Mouse (Mus musculus) cortical plate, adult 2 months (tissue): ENCODE results near the gene Rasa2. TPM values are rescaled to one million over a fixed set of nuclear protein-coding genes. Genes with fewer than 3 reads are reported as not detected.
"Not testable (repeated sequence)": the region's sequence is repeated elsewhere in the genome, so short reads cannot be mapped to it uniquely, and the experiment has no call there.

ENCODE experiments used
- H3K27ac ChIP-seq: fragments of 200-500 bp; 2 replicates; pipeline ENCODE4 v1.5.1; 2012; ENCODE audit warnings: low read length, control low read depth, inconsistent platforms; ENCODE audit not compliant: insufficient read depth
- H3K4me1 ChIP-seq: fragments of 200-500 bp; 2 replicates; pipeline ENCODE4 v1.6.1; 2011; ENCODE audit warnings: low read length; ENCODE audit not compliant: control insufficient read depth, insufficient read depth
- H3K4me3 ChIP-seq: fragments of 200-500 bp; 2 replicates; pipeline ENCODE4 v1.5.1; 2011; ENCODE audit warnings: mild to moderate bottlenecking, low read length, control low read depth; ENCODE audit not compliant: insufficient read depth
- CTCF ChIP-seq: fragments of 200-500 bp; IDR thresholded peaks from 2 replicates; pipeline ENCODE4 v1.5.1; 2011; ENCODE audit warnings: mild to moderate bottlenecking, control low read depth, low read length; ENCODE audit not compliant: insufficient read depth; ENCODE audit errors: extremely low read depth
- POLR2A ChIP-seq: fragments of 200-500 bp; IDR thresholded peaks from 2 replicates; pipeline ENCODE4 v1.6.1; 2011; ENCODE audit warnings: mild to moderate bottlenecking, low read length, control low read depth; ENCODE audit not compliant: insufficient read depth; ENCODE audit errors: extremely low read depth
- polyA plus RNA-seq: library from polyadenylated mRNA; depleted of rRNA; stranded (reverse); fragments of >200 nt; gene quantifications from 2 replicates; pipeline ENCODE4 v1.2.3, GENCODE M21; 2012

Gene Rasa2
- polyA plus RNA-seq, 1 experiment, result 10.1 TPM

DNA sequence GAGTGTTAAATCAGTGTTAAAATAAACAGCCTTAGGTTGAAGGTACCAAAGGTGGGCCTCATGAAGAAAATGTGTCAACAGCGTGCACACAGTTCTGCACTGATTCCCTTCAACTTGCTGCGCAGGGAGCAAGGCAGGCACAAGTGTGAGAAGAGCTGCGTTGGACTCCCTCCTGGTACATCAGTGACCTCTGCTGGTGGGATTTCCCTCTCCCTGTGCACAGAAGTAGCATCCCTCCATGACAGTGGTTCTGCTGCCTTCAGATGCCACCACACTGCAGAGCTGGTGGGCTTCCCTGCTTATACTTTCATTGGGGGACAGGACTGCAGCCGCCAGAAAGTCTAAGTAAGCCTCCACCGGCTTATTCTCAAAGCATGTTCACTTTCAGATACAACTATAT is 37.2 kb upstream of the Rasa2 start:
- no peak for TF ChIP-seq POLR2A
- TF ChIP-seq CTCF, result peak; percentile 90
- no peak overlapping the region for H3K27ac ChIP-seq
- no peaks in the 10 kb centered on the region for H3K4me1 ChIP-seq
- H3K4me3 ChIP-seq, result no peak overlapping the region

DNA sequence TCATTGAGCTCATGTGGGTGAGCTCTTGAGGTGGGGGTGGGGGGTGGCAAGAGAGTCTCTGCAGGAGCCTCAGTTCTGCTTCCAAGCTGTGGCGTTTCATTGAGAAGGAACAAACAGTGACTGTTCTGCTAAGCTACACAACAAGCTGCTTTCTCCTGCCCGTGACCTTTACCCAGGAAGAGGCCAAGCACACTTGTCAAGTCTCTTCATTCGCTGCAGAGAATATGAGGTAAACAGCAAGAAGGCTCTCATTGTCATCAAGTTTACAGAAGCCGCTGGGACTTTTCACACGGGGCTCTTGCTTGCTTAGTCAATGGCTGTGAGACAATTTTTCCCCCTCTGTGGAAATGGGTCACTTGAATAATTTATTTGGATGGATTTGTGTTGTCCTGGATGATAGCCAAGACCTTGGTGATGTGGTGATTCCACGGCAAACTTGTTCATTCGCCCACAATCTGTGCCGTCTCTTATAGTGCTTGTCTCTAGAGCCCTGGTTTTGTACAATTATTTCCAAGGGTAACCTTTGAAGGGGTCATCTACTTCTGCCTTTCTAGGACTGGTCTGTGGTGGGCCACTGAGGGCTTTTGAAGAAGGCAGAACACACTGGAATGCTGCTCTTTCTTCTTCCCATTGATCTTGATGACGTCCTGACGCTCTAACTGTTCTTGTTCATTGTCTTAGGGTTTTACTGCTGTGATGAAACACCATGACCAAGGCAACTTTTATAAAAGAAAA is 29.3 kb upstream of the Rasa2 start:
- H3K4me3 ChIP-seq, result no peak overlapping the region
- H3K27ac ChIP-seq, result 0 out of 2 replicates have a peak overlapping the region, but pooled peaks have one; percentile 81
- TF ChIP-seq POLR2A, result no peak
- no peak for TF ChIP-seq CTCF
- H3K4me1 ChIP-seq, result no peaks in the 10 kb centered on the region

DNA sequence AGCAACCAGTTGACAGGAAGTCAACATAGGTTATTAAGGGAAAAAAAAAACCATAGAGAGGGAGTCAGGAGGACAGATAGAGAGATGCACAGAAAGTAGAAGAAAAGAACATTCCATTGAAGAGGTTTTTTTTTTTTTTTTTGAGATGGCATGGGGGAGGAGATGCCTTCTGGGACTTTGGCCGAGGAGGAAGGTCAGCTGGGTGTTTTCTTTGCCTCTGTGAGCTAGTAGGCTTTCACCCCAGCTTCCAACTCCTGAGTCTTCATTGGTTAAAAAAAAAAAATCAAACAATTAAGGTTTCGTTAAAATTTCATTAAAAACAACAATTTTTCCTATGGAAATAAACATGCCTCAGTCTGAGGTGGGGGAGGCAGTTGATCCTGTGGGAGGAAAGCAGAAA is 28.4 kb upstream of the Rasa2 start:
- Histone ChIP-seq H3K27ac (no peak overlapping the region), H3K4me1 (no peaks in the 10 kb centered on the region), H3K4me3 (no peak overlapping the region)
- TF ChIP-seq CTCF (no peak), POLR2A (no peak)

GRCm38 (mm10) chr9:96653538-96653937 is 22.1 kb upstream of the Rasa2 start:
- Histone ChIP-seq H3K27ac (no peak overlapping the region), H3K4me3 (no peak overlapping the region), H3K4me1 (0 out of 2 replicates have a peak, but pooled peaks cover 2% of the 10 kb centered on the region)
- TF ChIP-seq POLR2A, result no peak
- TF ChIP-seq CTCF, result no peak

- H3K27ac ChIP-seq, result no peak overlapping the region
- 0 out of 2 replicates have a peak, but pooled peaks cover 2% of the 10 kb centered on the region for H3K4me1 ChIP-seq
- no peak overlapping the region for H3K4me3 ChIP-seq
- TF ChIP-seq POLR2A (no peak), CTCF (peak; percentile 37; the same call in 1 of the 2 replicates)
Measured at GRCm38 (mm10) chr9:96652763-96653162, 21.3 kb upstream of the Rasa2 start.

DNA sequence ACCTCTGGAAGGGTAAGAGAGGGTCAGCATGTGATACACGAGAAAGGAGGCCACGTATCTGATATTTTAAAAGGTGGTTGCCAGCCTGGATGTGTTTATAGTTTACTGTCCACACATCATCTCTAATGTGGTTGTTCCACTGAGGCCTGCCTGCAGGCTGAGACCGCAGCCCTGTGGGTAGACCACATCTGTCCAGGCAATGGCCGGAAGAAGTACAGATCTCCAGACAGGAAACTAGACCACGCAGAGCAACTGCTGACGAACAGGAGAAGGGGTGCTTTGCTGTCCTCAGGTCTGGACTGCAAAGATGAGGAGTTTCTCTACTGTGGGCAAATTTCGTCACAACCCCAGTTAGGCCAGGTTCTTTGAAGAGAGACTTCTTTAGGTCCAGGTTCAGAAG is 19.4 kb upstream of the Rasa2 start:
- H3K4me1 ChIP-seq, result 0 out of 2 replicates have a peak, but pooled peaks cover 2% of the 10 kb centered on the region
- TF ChIP-seq CTCF (no peak), POLR2A (no peak)
- H3K27ac ChIP-seq, result no peak overlapping the region
- no peak overlapping the region for H3K4me3 ChIP-seq

DNA sequence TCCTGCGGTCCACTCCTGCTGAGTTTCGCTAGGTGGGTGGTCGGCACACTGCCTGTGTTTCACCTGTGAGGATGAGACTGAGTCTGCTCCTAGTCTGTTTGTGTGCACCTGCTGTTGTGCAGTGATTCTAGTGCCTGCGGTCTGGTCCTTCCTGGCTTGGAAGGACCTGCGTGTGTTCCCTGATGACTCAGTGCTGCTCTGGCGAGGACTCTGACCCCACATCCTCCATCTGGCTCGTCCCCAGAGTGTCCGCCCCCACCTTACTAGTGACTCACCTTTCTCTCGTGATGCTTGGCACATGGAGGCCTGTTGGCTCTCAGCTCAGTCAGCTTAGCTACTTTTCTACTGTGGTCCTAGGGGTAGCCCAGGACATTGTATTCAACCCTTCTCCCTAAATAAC is 18.5 kb upstream of the Rasa2 start:
- 0 out of 2 replicates have a peak, but pooled peaks cover 2% of the 10 kb centered on the region for H3K4me1 ChIP-seq
- no peak overlapping the region for H3K4me3 ChIP-seq
- H3K27ac ChIP-seq, result no peak overlapping the region
- TF ChIP-seq POLR2A (no peak), CTCF (no peak)

- Histone ChIP-seq H3K4me1 (0 out of 2 replicates have a peak, but pooled peaks cover 2% of the 10 kb centered on the region), H3K27ac (no peak overlapping the region), H3K4me3 (no peak overlapping the region)
- no peak for TF ChIP-seq POLR2A
- TF ChIP-seq CTCF, result no peak
Measured at GRCm38 (mm10) chr9:96649362-96649761, 17.9 kb upstream of the Rasa2 start.

GRCm38 (mm10) chr9:96646668-96647295 is 15.4 kb upstream of the Rasa2 start:
- no peak overlapping the region for H3K4me3 ChIP-seq

GRCm38 (mm10) chr9:96644840-96645239 is 13.4 kb upstream of the Rasa2 start:
- Histone ChIP-seq H3K27ac (no peak overlapping the region), H3K4me1 (no peaks in the 10 kb centered on the region), H3K4me3 (no peak overlapping the region)
- no peak for TF ChIP-seq POLR2A
- no peak for TF ChIP-seq CTCF

More at GRCm38 (mm10) chr9:96646668-96647295, 15.4 kb upstream of the Rasa2 start:
- TF ChIP-seq CTCF, result no peak
- no peak for TF ChIP-seq POLR2A
- 0 out of 2 replicates have a peak, but pooled peaks cover 2% of the 10 kb centered on the region for H3K4me1 ChIP-seq
- no peak overlapping the region for H3K27ac ChIP-seq

- H3K4me1 ChIP-seq, H3K4me3 ChIP-seq, H3K27ac ChIP-seq: not testable (repeated sequence)
Measured at GRCm38 (mm10) chr9:96644002-96644401, 12.6 kb upstream of the Rasa2 start.
